Mouse (Mus musculus) stomach, postnatal 0 days (tissue): Measurements from ENCODE around the gene Gm5134. TPM values are rescaled to one million over a fixed set of nuclear protein-coding genes. Genes with fewer than 3 reads are reported as not detected.

Experiments used
- ATAC-seq: fragments of 200-750 bp; cut with Nextera tagmentation; 2 replicates; pipeline ENCODE4 v1.8.0; 2017; ENCODE audit not compliant: low FRiP score, low TSS enrichment
- DNase-seq: peaks from one replicate; pipeline ENCODE4 v3.0.0-alpha.2; 2016; ENCODE audit warnings: low spot score
- H3K27ac ChIP-seq: fragments of 300-500 bp; sonication (generic); replicated peaks from 2 replicates; pipeline ENCODE4 v1.5.1; 2014; ENCODE audit warnings: mild to moderate bottlenecking, control low read depth
- H3K27me3 ChIP-seq: fragments of 300-500 bp; sonication (generic); 2 replicates; pipeline ENCODE4 v1.6.1; 2014; ENCODE audit warnings: low read length; ENCODE audit not compliant: control insufficient read depth, insufficient read depth
- H3K36me3 ChIP-seq: fragments of 300-500 bp; sonication (generic); 2 replicates; pipeline ENCODE4 v1.6.1; 2014; ENCODE audit warnings: low read length, mixed read lengths; ENCODE audit not compliant: control insufficient read depth, insufficient read depth
- H3K4me1 ChIP-seq: fragments of 300-500 bp; sonication (generic); replicated peaks from 2 replicates; pipeline ENCODE4 v1.6.1; 2014; ENCODE audit warnings: antibody characterized with exemption; ENCODE audit not compliant: control insufficient read depth, insufficient read depth
- H3K4me2 ChIP-seq: fragments of 300-500 bp; sonication (generic); replicated peaks from 2 replicates; pipeline ENCODE4 v1.6.1; 2014; ENCODE audit warnings: low read depth, mild to moderate bottlenecking, control low read depth, moderate library complexity
- H3K4me3 ChIP-seq: fragments of 300-500 bp; sonication (generic); 2 replicates; pipeline ENCODE4 v1.5.1; 2014; ENCODE audit warnings: low read depth, low read length, control low read depth
- H3K9ac ChIP-seq: fragments of 300-500 bp; sonication (generic); 2 replicates; pipeline ENCODE4 v1.6.1; 2014; ENCODE audit warnings: mild to moderate bottlenecking, low read length, control low read depth, mixed read lengths
- H3K9me3 ChIP-seq: fragments of 300-500 bp; sonication (generic); 2 replicates; pipeline ENCODE4 v1.6.1; 2016; ENCODE audit warnings: low read length; ENCODE audit not compliant: control insufficient read depth
- CTCF ChIP-seq: IDR thresholded peaks from 2 replicates; pipeline ENCODE4 v1.5.1; 2016; ENCODE audit warnings: antibody characterized with exemption, low read depth, mild to moderate bottlenecking, moderate library complexity
- EP300 ChIP-seq: optimal IDR thresholded peaks from 2 replicates; pipeline ENCODE3; 2016; ENCODE audit warnings: antibody characterized with exemption
- WGBS: fragments of 180-500 bp; shearing (Covaris S2); extraction: QIAGEN DNeasy Blood & Tissue Kit; methylation state at CpG from one replicate; pipeline ENCODE4 v1.1.7; 2014; 5-methylcytosine and 5-hydroxymethylcytosine counted together
- polyA plus RNA-seq: library from polyadenylated mRNA; unstranded; fragments of >200 nt; fragmentation: Nextera tagmentation; extraction: Ambion mirVana; gene quantifications from 2 replicates; pipeline ENCODE4 v1.2.1, GENCODE M21; 2015

The Gm5134 gene
- not detected in 2 replicates for polyA plus RNA-seq

GRCm38 (mm10) chr10:75954381-75954811, at the start of gene Gm5134:
Gene Gm5134, plus strand, starts transcription at chr10:75954514.
- Histone ChIP-seq H3K9ac (no peak within 1 kb of the TSS), H3K27me3 (no peaks in the 10 kb centered on the region), H3K4me1 (0 out of 2 replicates have a peak, but pooled peaks cover 2% of the 10 kb centered on the region), H3K36me3 (no peaks in the 10 kb centered on the region), H3K4me2 (peak within 1 kb of the TSS; percentile 20; the same call in 1 of the 2 replicates), H3K9me3 (no peaks in the 10 kb centered on the region), H3K27ac (no peak within 1 kb of the TSS), H3K4me3 (no peak within 1 kb of the TSS)
- TF ChIP-seq EP300 (no peak), CTCF (no peak)
- ATAC-seq (0 out of 2 replicates have a peak, but pooled peaks have one; percentile 25), DNase-seq (no peak)
- WGBS = 34% methylated on average over 20 of the region's 20 CpGs

DNA sequence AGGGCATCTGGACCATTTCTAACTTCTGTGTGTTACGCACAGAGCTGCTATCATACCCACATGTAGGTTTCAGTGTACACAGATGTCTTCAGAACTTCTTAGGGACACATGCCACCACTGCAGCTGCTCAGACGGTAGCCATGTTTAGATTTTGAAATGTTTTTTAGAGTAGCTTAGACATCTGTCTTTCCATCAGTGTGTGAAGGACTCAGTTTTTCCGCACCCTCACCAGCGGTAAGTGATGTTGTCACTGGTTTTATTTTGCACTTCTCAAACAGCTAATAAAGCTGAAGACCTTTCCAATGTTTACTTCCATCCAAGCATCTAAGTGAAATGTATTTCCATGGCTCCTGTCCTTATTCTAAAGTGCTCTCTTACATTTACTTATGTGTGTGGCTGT, 47.4 kb upstream of the Gm5134 start:
- H3K4me2 ChIP-seq = no peak overlapping the region
- DNase-seq = no peak
- ATAC-seq = no peak
- H3K27ac ChIP-seq = no peak overlapping the region
- H3K27me3 ChIP-seq = no peaks in the 10 kb centered on the region
- H3K4me3 ChIP-seq = no peak overlapping the region
- H3K9ac ChIP-seq = no peak overlapping the region
- no peaks in the 10 kb centered on the region for H3K4me1 ChIP-seq
- no peaks in the 10 kb centered on the region for H3K9me3 ChIP-seq
- peaks cover 42% of the 10 kb centered on the region for H3K36me3 ChIP-seq
- TF ChIP-seq CTCF = no peak
- TF ChIP-seq EP300 = no peak
- 88% methylated on average over 4 of the region's 4 CpGs for WGBS

- H3K9ac ChIP-seq = no peak overlapping the region
- ATAC-seq = no peak
- no peak overlapping the region for H3K4me2 ChIP-seq
- TF ChIP-seq CTCF = no peak
- no peak for TF ChIP-seq EP300
- no peak overlapping the region for H3K4me3 ChIP-seq
- no peaks in the 10 kb centered on the region for H3K9me3 ChIP-seq
- H3K4me1 ChIP-seq = no peaks in the 10 kb centered on the region
- WGBS = 84% methylated on average over 2 of the region's 2 CpGs
- H3K36me3 ChIP-seq = peaks cover 24% of the 10 kb centered on the region
- no peaks in the 10 kb centered on the region for H3K27me3 ChIP-seq
- no peak for DNase-seq
- H3K27ac ChIP-seq = no peak overlapping the region
Observed at GRCm38 (mm10) chr10:75910698-75911097, 43.6 kb upstream of the Gm5134 start.

GRCm38 (mm10) chr10:75913013-75913589, 41.2 kb upstream of the Gm5134 start:
- no peak overlapping the region for H3K4me2 ChIP-seq
- no peak overlapping the region for H3K9ac ChIP-seq
- H3K36me3 ChIP-seq = peaks cover 20% of the 10 kb centered on the region
- no peaks in the 10 kb centered on the region for H3K4me1 ChIP-seq
- no peak overlapping the region for H3K4me3 ChIP-seq
- no peak for TF ChIP-seq CTCF
- H3K27ac ChIP-seq = no peak overlapping the region
- DNase-seq (no peak), ATAC-seq (no peak)
- no peaks in the 10 kb centered on the region for H3K27me3 ChIP-seq
- no peaks in the 10 kb centered on the region for H3K9me3 ChIP-seq
- 57% methylated on average over 6 of the region's 6 CpGs for WGBS

DNA sequence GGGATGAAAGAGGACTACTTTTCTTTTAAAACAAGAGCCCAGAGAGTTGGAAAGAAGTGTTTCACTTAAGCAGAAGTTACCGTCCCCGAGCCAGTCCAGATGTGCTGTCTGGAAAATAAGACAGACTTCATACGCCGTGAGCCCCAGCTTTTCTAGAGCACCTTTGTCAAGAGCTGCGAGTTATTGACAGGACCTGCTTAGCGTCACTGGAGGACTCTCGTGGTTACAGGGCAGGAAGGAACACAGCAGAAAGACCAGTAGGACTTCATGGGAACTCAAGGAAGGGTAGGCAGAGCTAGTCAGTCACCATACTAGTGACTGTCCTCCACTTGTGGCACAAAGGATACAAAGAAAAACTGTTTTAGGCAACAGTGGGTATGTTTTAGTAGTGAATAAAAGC, 38.8 kb upstream of the Gm5134 start:
- Histone ChIP-seq H3K9ac (no peak overlapping the region), H3K9me3 (no peaks in the 10 kb centered on the region), H3K36me3 (peaks cover 12% of the 10 kb centered on the region), H3K4me2 (no peak overlapping the region), H3K4me1 (no peaks in the 10 kb centered on the region), H3K27me3 (no peaks in the 10 kb centered on the region), H3K4me3 (no peak overlapping the region), H3K27ac (no peak overlapping the region)
- no peak for TF ChIP-seq CTCF
- no peak for TF ChIP-seq EP300
- ATAC-seq = no peak
- DNase-seq = no peak
- WGBS = 72% methylated on average over 7 of the region's 7 CpGs

- Histone ChIP-seq H3K27ac (no peak overlapping the region), H3K4me1 (no peaks in the 10 kb centered on the region), H3K4me3 (no peak overlapping the region), H3K4me2 (no peak overlapping the region), H3K9me3 (no peaks in the 10 kb centered on the region), H3K9ac (no peak overlapping the region), H3K36me3 (peaks cover 2% of the 10 kb centered on the region), H3K27me3 (no peaks in the 10 kb centered on the region)
- TF ChIP-seq CTCF (no peak), EP300 (no peak)
- no peak for ATAC-seq
- DNase-seq = no peak
- 84% methylated on average over 8 of the region's 8 CpGs for WGBS
Observed at GRCm38 (mm10) chr10:75916840-75917239, 37.5 kb upstream of the Gm5134 start.
